Mouse (Mus musculus) C2C12 (cell line): ENCODE data around the gene Ptn.

Source experiments
- CTCF ChIP-seq: IDR thresholded peaks from one replicate; pipeline ENCODE4 v1.5.1; 2011; ENCODE audit not compliant: control insufficient read depth, insufficient read depth, insufficient read length
- FOSL1 ChIP-seq: IDR thresholded peaks from one replicate; pipeline ENCODE4 v1.8.0; 2011; ENCODE audit warnings: mild to moderate bottlenecking, low read length; ENCODE audit not compliant: poor library complexity, insufficient read depth, severe bottlenecking
- MAX ChIP-seq: IDR thresholded peaks from one replicate; pipeline ENCODE4 v1.6.1; 2011; ENCODE audit warnings: mild to moderate bottlenecking, control low read depth
- USF1 ChIP-seq: IDR thresholded peaks from one replicate; pipeline ENCODE4 v1.6.1; 2011; ENCODE audit warnings: low read depth, mild to moderate bottlenecking, control low read depth, moderate library complexity

- no peak for TF ChIP-seq FOSL1
- no peak for TF ChIP-seq MAX
- TF ChIP-seq CTCF: no peak
- TF ChIP-seq USF1: no peak
Observed at GRCm38 (mm10) chr6:36739811-36740210, 70.2 kb downstream of the Ptn start.
